Comparison of ENCODE assay signal across 22 mouse cellular contexts in the genomic region with DNA sequence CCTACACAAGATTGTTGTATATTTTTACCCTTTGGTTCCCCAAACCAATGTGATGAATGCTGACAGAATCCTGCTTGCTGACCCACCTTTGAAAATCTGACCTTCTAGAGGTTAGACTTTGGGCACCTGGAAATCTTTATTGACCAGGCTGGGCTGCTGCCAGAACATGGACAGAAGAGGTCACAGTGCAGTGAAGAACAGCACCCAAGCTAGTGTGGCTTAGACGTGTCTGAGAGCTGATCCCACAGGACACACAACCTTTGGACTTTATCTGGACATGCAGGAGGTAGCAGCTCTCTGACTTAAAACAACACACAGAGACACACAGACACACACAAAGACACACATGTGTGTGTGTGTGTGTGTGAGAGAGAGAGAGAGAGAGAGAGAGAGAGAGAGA. TPM values are rescaled to one million over a fixed set of nuclear protein-coding genes. Genes with fewer than 3 reads are reported as not detected.
A peak's percentile ranks its signal among the peaks of the same experiment; 100 is the strongest.
DNase-seq lines count a peak whose midpoint lies in the region; ATAC-seq and TF ChIP-seq lines count a peak whose summit lies in the region.
"Had no signal": no experiment of that assay in that cellular context is flagged by ENCODE, and none has a peak within 500 bp of the region (broad histone marks: within the 10 kb centered on the region; RNA-seq: fewer than 3 reads in every experiment).

No protein-coding gene starts in this region.

- H3K9me3 ChIP-seq in kidney, embryonic 16.5 days (ENCODE audit: low read length), result no peaks in the 10 kb centered on the region
- H3K9me3 ChIP-seq in liver, embryonic 13.5 days (replicated peaks), result no peaks in the 10 kb centered on the region
- H3K9me3 ChIP-seq in liver, postnatal 0 days (ENCODE audit: low read length), result no peaks in the 10 kb centered on the region
- H3K9me3 ChIP-seq in forebrain, embryonic 13.5 days (replicated peaks), result no peaks in the 10 kb centered on the region
- H3K9me3 ChIP-seq: embryonic facial prominence, embryonic 13.5 days; heart, embryonic 15.5 days; hindbrain, embryonic 10.5 days had no signal

- no peak overlapping the region for H3K4me2 ChIP-seq in kidney, embryonic 16.5 days (replicated peaks; ENCODE audit: low read depth, low read length)
- H3K4me2 ChIP-seq in liver, embryonic 13.5 days, result no peak overlapping the region
- no peak overlapping the region for H3K4me2 ChIP-seq in liver, postnatal 0 days (ENCODE audit: low read depth, low read length)
- no peak overlapping the region for H3K4me2 ChIP-seq in forebrain, embryonic 13.5 days
- H3K4me2 ChIP-seq: embryonic facial prominence, embryonic 13.5 days; heart, embryonic 11.5 days; heart, embryonic 15.5 days; hindbrain, embryonic 14.5 days had no signal

- TF ChIP-seq POLR2A in liver, adult 2 months (IDR thresholded peaks at IDR 0.05; ENCODE audit: extremely low read depth, insufficient read depth, low read length), result no peak

- H3K4me3 ChIP-seq in kidney, embryonic 16.5 days (ENCODE audit: low read length), result no peak overlapping the region
- H3K4me3 ChIP-seq in liver, adult 2 months (ENCODE audit: insufficient read depth, low read depth, low read length), result peak overlapping the region; percentile 54; the same call in 1 of the 2 replicates
- H3K4me3 ChIP-seq in liver, embryonic 13.5 days (replicated peaks), result no peak overlapping the region
- H3K4me3 ChIP-seq in liver, postnatal 0 days (ENCODE audit: low read depth, low read length), result peak overlapping the region; percentile 37
- no peak overlapping the region for H3K4me3 ChIP-seq in forebrain, embryonic 13.5 days
- H3K4me3 ChIP-seq: embryonic facial prominence, embryonic 13.5 days; heart, adult 2 months; heart, embryonic 15.5 days; hindbrain, embryonic 10.5 days had no signal

- no peaks in the 10 kb centered on the region; the same call in 1 of the 2 replicates for H3K4me1 ChIP-seq in kidney, embryonic 16.5 days (ENCODE audit: insufficient read depth, low read length)
- peaks cover 18% of the 10 kb centered on the region for H3K4me1 ChIP-seq in liver, adult 2 months (ENCODE audit: control insufficient read depth, insufficient read depth, low read length)
- 0 out of 2 replicates have a peak, but pooled peaks cover 3% of the 10 kb centered on the region for H3K4me1 ChIP-seq in liver, embryonic 13.5 days (replicated peaks)
- H3K4me1 ChIP-seq in liver, postnatal 0 days (ENCODE audit: insufficient read depth), result peaks cover 11% of the 10 kb centered on the region; the same call in 1 of the 2 replicates
- peaks cover 12% of the 10 kb centered on the region for H3K4me1 ChIP-seq in forebrain, embryonic 13.5 days

- no peaks in the 10 kb centered on the region for H3K36me3 ChIP-seq in kidney, embryonic 16.5 days (ENCODE audit: insufficient read depth, low read length)
- no peaks in the 10 kb centered on the region for H3K36me3 ChIP-seq in liver, adult 2 months (ENCODE audit: control insufficient read depth, insufficient read depth, low read length)
- no peaks in the 10 kb centered on the region for H3K36me3 ChIP-seq in liver, embryonic 13.5 days
- no peaks in the 10 kb centered on the region for H3K36me3 ChIP-seq in liver, postnatal 0 days (replicated peaks; ENCODE audit: insufficient read depth, low read length)
- no peaks in the 10 kb centered on the region for H3K36me3 ChIP-seq in forebrain, embryonic 13.5 days (ENCODE audit: poor library complexity, severe bottlenecking)
- H3K36me3 ChIP-seq: embryonic facial prominence, embryonic 13.5 days; heart, embryonic 15.5 days; hindbrain, embryonic 10.5 days had no signal

- peaks cover 5% of the 10 kb centered on the region; the same call in 1 of the 2 replicates for H3K27me3 ChIP-seq in kidney, embryonic 16.5 days (ENCODE audit: insufficient read depth, low read length)
- H3K27me3 ChIP-seq in liver, adult 2 months (ENCODE audit: control insufficient read depth, insufficient read depth, low read length), result no peaks in the 10 kb centered on the region
- H3K27me3 ChIP-seq in liver, embryonic 13.5 days, result peaks cover 26% of the 10 kb centered on the region
- H3K27me3 ChIP-seq in liver, postnatal 0 days (ENCODE audit: insufficient read depth, low read length), result no peaks in the 10 kb centered on the region
- peaks cover 18% of the 10 kb centered on the region for H3K27me3 ChIP-seq in forebrain, embryonic 13.5 days
- H3K27me3 ChIP-seq: CH12.LX; heart, embryonic 15.5 days; Patski had no signal

- ATAC-seq in kidney, embryonic 16.5 days (ENCODE audit: low FRiP score, low TSS enrichment), result no peak
- peak; percentile 71 for ATAC-seq in liver, embryonic 13.5 days (ENCODE audit: low read depth)
- peak; percentile 90 for ATAC-seq in liver, postnatal 0 days
- ATAC-seq in forebrain, embryonic 13.5 days, result no peak
- ATAC-seq: activated CD4-positive, CD25-positive, alpha-beta regulatory T cell, adult 4 months; forebrain, embryonic 14.5 days; Patski had no signal

- no peak overlapping the region for H3K27ac ChIP-seq in kidney, embryonic 16.5 days (ENCODE audit: low read length)
- peak overlapping the region; percentile 72 for H3K27ac ChIP-seq in liver, adult 2 months (replicated peaks; ENCODE audit: insufficient read depth, low read depth, low read length)
- H3K27ac ChIP-seq in liver, embryonic 13.5 days, result peak overlapping the region; percentile 13; the same call in 1 of the 2 replicates
- H3K27ac ChIP-seq in liver, postnatal 0 days (ENCODE audit: low read depth), result peak overlapping the region; percentile 79
- no peak overlapping the region for H3K27ac ChIP-seq in forebrain, embryonic 13.5 days
- H3K27ac ChIP-seq: embryonic facial prominence, embryonic 13.5 days; heart, adult 2 months; heart, embryonic 15.5 days; hindbrain, embryonic 10.5 days; hindbrain, embryonic 14.5 days had no signal

- no peak for TF ChIP-seq CTCF in liver, adult 2 months (IDR thresholded peaks at IDR 0.05; ENCODE audit: low read depth, low read length)
- TF ChIP-seq CTCF in liver, postnatal 0 days (IDR thresholded peaks at IDR 0.05; ENCODE audit: low read depth), result no peak

- no peak overlapping the region for H3K9ac ChIP-seq in kidney, embryonic 16.5 days (replicated peaks; ENCODE audit: low read length)
- H3K9ac ChIP-seq in liver, adult 2 months (ENCODE audit: low read depth, low read length), result peak overlapping the region; percentile 41; the same call in 1 of the 2 replicates
- no peak overlapping the region for H3K9ac ChIP-seq in liver, embryonic 13.5 days
- H3K9ac ChIP-seq in liver, postnatal 0 days (replicated peaks), result peak overlapping the region; percentile 5; the same call in 1 of the 2 replicates
- H3K9ac ChIP-seq in forebrain, embryonic 13.5 days, result no peak overlapping the region
- H3K9ac ChIP-seq: embryonic facial prominence, embryonic 13.5 days; heart, embryonic 15.5 days; hindbrain, embryonic 14.5 days had no signal

- DNase-seq in kidney, adult 9 months, result peak; percentile 17
- peak; percentile 98 for DNase-seq in liver, adult 2 months (ENCODE audit: extremely low read depth, low read depth, low spot score)
- no peak for DNase-seq in liver, embryonic 13.5 days
- peak; percentile 78 for DNase-seq in liver, postnatal 0 days
- no peak for DNase-seq in cerebellum, postnatal 25 days
- DNase-seq: adrenal gland, postnatal 14 days; cerebellum, adult 11-12 months; cerebellum, adult 9-10 months; cerebellum, postnatal 36 days; gastrocnemius, postnatal 36 days; heart, adult 2 months had no signal

- 0 out of 2 replicates have a peak, but pooled peaks have one; percentile 36 for TF ChIP-seq EP300 in liver, postnatal 0 days (IDR thresholded peaks at IDR 0.05; ENCODE audit: low read depth)

- no peaks in the 10 kb centered on the region; the same call in 1 of the 2 replicates for H3K79me2 ChIP-seq in liver, adult 2 months (ENCODE audit: control insufficient read depth, insufficient read depth, low read length)

- 54% methylated on average over 1 of the region's 1 CpGs for WGBS in kidney, embryonic 16.5 days
- 17% methylated on average over 1 of the region's 1 CpGs for WGBS in liver, adult 2 months
- WGBS in liver, embryonic 13.5 days (ENCODE audit: insufficient replicate concordance), result 48% methylated on average over 1 of the region's 1 CpGs
- WGBS in liver, postnatal 0 days (ENCODE audit: insufficient replicate concordance), result 19% methylated on average over 1 of the region's 1 CpGs
- 67% methylated on average over 1 of the region's 1 CpGs for WGBS in forebrain, embryonic 13.5 days

RNA-seq across cellular contexts. Expression of a gene that starts 3.3 kb away (rescaled TPM):
- polyA plus RNA-seq in kidney, embryonic 16.5 days (2015; fragmentation: Nextera tagmentation; extraction: Ambion mirVana), result 1.0 and 2.5 TPM in 2 replicates
- 1.5 and 1.7 TPM in 2 replicates for total RNA-seq in liver, adult 2 months (2014; rRNA removed)
- 1.7 and 5.1 TPM in 2 replicates for polyA plus RNA-seq in liver, adult 2 months (2012; rRNA removed)
- polyA plus RNA-seq in liver, embryonic 13.5 days (2015; fragmentation: Nextera tagmentation; extraction: Ambion mirVana), result 0.97 and 1.1 TPM in 2 replicates
- polyA plus RNA-seq in liver, postnatal 0 days (2015; fragmentation: Nextera tagmentation; extraction: Ambion mirVana), result 6.4 and 7.9 TPM in 2 replicates
- polyA plus RNA-seq in forebrain, embryonic 13.5 days (2015; fragmentation: Nextera tagmentation; extraction: Ambion mirVana), result 1.1 and 1.3 TPM in 2 replicates
- total RNA-seq: CH12.LX had no signal
- polyA plus RNA-seq: activated CD4-positive, CD25-positive, alpha-beta regulatory T cell, adult 4 months had no signal

Comparison
In these comparisons a context has a peak if more than half of its experiments do, and no peak if none do; other contexts are left out.
1. DNase-seq: peak in kidney, adult 9 months (single experiment), liver, adult 2 months (single experiment) and liver, postnatal 0 days (single experiment); none in liver, embryonic 13.5 days (single experiment) and cerebellum, postnatal 25 days (0 of 2).
2. H3K4me3 ChIP-seq: peak in liver, adult 2 months (single experiment) and liver, postnatal 0 days (single experiment); none in kidney, embryonic 16.5 days (single experiment), liver, embryonic 13.5 days (single experiment) and forebrain, embryonic 13.5 days (single experiment).
3. H3K9ac ChIP-seq: peak in liver, adult 2 months (single experiment) and liver, postnatal 0 days (single experiment); none in kidney, embryonic 16.5 days (single experiment), liver, embryonic 13.5 days (single experiment) and forebrain, embryonic 13.5 days (single experiment).
4. ATAC-seq: peak in liver, embryonic 13.5 days (single experiment) and liver, postnatal 0 days (single experiment); none in kidney, embryonic 16.5 days (single experiment) and forebrain, embryonic 13.5 days (single experiment).
5. H3K27ac ChIP-seq: peak in liver, adult 2 months (single experiment), liver, embryonic 13.5 days (single experiment) and liver, postnatal 0 days (single experiment); none in kidney, embryonic 16.5 days (single experiment) and forebrain, embryonic 13.5 days (single experiment).